Mouse (Mus musculus): ENCODE measurements around the gene Umad1.
"Not testable (repeated sequence)": the region's sequence is repeated elsewhere in the genome, so short reads cannot be mapped to it uniquely, and the experiment has no call there.

Gene Umad1

GRCm38 (mm10) chr6:8316201-8316600 is 57.1 kb downstream of the Umad1 start:
- DNase-seq (ENCODE audit: low spot score in 2 of 2) = no peak

GRCm38 (mm10) chr6:8319591-8319990 is 60.5 kb downstream of the Umad1 start:
- DNase-seq (ENCODE audit: low spot score in 2 of 2) = no peak

- DNase-seq (ENCODE audit: low spot score in 2 of 2) = not testable (repeated sequence)
Measured at GRCm38 (mm10) chr6:8331496-8331895, 72.4 kb downstream of the Umad1 start.

GRCm38 (mm10) chr6:8333380-8333779 is 74.3 kb downstream of the Umad1 start:
- DNase-seq (ENCODE audit: low spot score in 2 of 2) = no peak

- no peak for DNase-seq (ENCODE audit: low spot score in 2 of 2)
Measured at GRCm38 (mm10) chr6:8336487-8337390, 77.7 kb downstream of the Umad1 start.

- DNase-seq (ENCODE audit: low spot score in 2 of 2) = no peak
Measured at GRCm38 (mm10) chr6:8339453-8339852, 80.4 kb downstream of the Umad1 start.

GRCm38 (mm10) chr6:8343271-8343670 is 84.2 kb downstream of the Umad1 start:
- DNase-seq (ENCODE audit: low spot score in 2 of 2) = no peak

- peak; percentile 55 to 70 for DNase-seq (ENCODE audit: low spot score in 2 of 2)
Measured at GRCm38 (mm10) chr6:8345219-8345856, 86.2 kb downstream of the Umad1 start.

- no peak for DNase-seq (ENCODE audit: low spot score in 2 of 2)
Measured at GRCm38 (mm10) chr6:8347154-8347553, 88.1 kb downstream of the Umad1 start.

- DNase-seq (ENCODE audit: low spot score in 2 of 2) = no peak
Measured at GRCm38 (mm10) chr6:8348344-8348743, 89.3 kb downstream of the Umad1 start.

GRCm38 (mm10) chr6:8349060-8349670 is 90.1 kb downstream of the Umad1 start:
- no peak for DNase-seq (ENCODE audit: low spot score in 2 of 2)

GRCm38 (mm10) chr6:8351507-8351906 is 92.4 kb downstream of the Umad1 start:
- no peak for DNase-seq (ENCODE audit: low spot score in 2 of 2)

GRCm38 (mm10) chr6:8352533-8353168 is 93.6 kb downstream of the Umad1 start:
- DNase-seq (ENCODE audit: low spot score in 2 of 2) = no peak

GRCm38 (mm10) chr6:8353461-8353860 is 94.4 kb downstream of the Umad1 start:
- DNase-seq (ENCODE audit: low spot score in 2 of 2) = no peak

- DNase-seq (ENCODE audit: low spot score in 2 of 2) = no peak
Measured at GRCm38 (mm10) chr6:8354846-8355245, 95.8 kb downstream of the Umad1 start.

- DNase-seq (ENCODE audit: low spot score in 2 of 2) = no peak
Measured at GRCm38 (mm10) chr6:8358232-8358631, 99.1 kb downstream of the Umad1 start.

- no peak for DNase-seq (ENCODE audit: low spot score in 2 of 2)
Measured at GRCm38 (mm10) chr6:8358782-8359181, 99.7 kb downstream of the Umad1 start.

GRCm38 (mm10) chr6:8360805-8361204 is 101.7 kb downstream of the Umad1 start:
- peak in 1 of 2 experiments; percentile 22 for DNase-seq (ENCODE audit: low spot score in 2 of 2)

- DNase-seq (ENCODE audit: low spot score in 2 of 2) = no peak
Measured at GRCm38 (mm10) chr6:8364033-8364756, 105.1 kb downstream of the Umad1 start.

- DNase-seq (ENCODE audit: low spot score in 2 of 2) = no peak
Measured at GRCm38 (mm10) chr6:8364757-8365150, 105.7 kb downstream of the Umad1 start.

- DNase-seq (ENCODE audit: low spot score in 2 of 2) = no peak
Measured at GRCm38 (mm10) chr6:8367675-8368074, 108.6 kb downstream of the Umad1 start.

All from frontal cortex, postnatal 36 days (tissue).